Mouse (Mus musculus): ENCODE data around the gene Bcat2.

Gene Bcat2

DNA sequence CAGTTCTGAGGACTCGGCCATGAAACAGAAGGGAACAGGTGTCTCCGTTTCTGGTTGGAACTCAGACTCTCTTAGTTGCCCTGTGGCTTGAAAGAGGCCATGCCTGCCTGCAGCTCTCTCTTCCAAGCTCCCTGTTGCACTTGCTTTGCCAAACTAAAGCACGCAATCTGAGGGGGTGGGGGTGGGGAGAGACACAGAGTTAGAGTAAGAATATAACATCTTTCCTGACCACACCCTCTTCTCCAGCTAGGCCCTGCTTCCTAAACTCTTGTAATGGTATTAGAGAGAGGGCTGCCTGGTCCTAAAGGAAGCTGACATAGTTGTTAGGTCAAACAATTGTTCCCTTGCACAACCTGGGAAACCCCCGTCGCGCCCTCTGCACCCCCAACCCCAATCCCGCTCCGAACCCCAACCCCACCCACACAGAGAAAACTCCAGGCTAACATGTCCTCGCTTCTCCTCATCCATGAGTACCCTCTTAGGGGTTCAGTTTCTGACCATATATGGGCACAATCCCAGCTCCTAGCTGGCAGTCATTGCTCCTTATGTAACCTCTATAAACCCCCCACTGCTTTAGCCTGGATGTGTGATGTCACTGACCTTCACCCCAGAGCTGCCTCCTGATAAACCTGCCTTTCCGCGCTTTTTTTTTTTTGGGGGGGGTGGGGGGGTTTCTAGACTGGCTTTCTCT is 19.0 kb upstream of the Bcat2 start:
- no peak for DNase-seq (ENCODE audit: low read depth, low spot score)

DNA sequence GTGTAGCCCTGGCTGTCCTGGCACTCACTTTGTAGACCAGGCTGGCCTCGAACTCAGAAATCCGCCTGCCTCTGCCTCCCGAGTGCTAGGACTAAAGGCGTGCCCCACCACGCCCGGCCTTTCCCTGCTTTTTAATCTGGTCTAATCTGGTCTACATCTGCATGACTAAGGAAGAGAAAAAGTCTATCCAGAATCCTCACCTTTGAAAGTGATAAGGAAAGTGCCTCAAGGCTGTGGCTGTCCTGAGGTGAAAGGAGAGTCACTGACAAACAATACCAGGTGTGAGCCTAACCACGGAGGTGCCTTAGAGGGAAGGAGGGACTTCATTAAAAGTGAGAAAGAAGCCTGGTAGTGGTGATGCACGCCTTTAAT is 18.5 kb upstream of the Bcat2 start:
- DNase-seq (ENCODE audit: low read depth, low spot score), result no peak

DNA sequence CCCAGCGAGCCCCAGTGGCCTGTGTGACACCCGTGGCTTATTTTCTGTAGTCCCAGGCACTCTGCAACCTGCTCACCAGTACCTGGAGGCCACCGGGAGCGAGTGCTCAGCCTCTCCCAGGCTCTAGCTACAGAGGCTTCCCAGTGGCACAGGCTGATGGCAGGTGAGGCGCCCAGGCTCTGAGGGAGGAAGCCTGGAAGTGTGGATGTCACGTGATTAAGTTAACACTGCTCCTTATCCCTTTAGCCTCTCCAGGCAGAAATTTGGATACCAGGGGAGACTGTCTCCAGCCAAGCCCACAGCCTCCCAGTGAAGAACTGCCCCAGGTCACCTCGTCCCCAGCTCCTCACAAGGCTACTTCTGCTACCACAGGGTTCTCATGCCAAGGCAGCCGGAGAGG is 16.4 kb upstream of the Bcat2 start:
- DNase-seq (ENCODE audit: low read depth, low spot score), result no peak

DNA sequence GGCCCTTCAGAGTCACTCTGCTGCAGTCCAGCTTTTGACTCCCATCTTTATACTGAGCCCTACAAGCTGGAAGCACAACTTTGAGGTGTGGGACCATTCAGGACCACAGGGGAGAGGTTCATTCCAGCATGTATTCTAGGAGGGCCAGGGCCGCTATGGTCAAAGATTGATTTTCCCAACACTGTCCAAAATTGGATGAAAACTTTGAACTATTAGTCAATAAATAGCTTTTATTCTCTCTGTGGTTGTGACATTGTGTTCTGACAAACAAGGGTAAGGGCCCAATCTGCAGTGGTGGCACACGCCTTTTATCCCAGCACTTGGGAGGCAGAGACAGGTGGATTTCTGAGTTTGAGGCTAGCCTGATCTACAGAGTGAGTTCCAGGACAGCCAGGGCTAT is 16.0 kb upstream of the Bcat2 start:
- no peak for DNase-seq (ENCODE audit: low read depth, low spot score)

DNA sequence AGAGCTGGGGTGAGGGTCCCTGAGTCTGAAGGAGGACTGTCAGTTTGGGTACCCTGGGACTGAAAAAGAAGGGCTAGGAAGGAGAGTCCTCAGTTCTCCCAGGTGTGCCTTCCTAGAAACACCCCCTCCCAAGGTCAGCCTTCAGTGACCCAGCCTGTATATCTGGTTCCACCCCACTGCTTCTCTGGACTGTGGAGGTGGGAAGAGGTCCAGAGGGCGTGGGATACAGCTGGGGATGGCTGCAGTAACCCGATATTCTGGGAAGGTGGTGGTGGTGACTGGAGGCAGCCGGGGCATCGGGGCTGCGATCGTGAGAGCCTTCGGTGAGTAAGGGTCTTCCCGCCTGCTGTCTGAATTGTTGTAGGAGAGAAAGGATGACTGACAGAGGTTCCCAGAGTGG is 15.2 kb upstream of the Bcat2 start, which contains the start of gene Hsd17b14:
Hsd17b14 (plus strand) TSS at position 150 of the 400 bp plus-strand sequence.
- no peak for DNase-seq (ENCODE audit: low read depth, low spot score)

DNA sequence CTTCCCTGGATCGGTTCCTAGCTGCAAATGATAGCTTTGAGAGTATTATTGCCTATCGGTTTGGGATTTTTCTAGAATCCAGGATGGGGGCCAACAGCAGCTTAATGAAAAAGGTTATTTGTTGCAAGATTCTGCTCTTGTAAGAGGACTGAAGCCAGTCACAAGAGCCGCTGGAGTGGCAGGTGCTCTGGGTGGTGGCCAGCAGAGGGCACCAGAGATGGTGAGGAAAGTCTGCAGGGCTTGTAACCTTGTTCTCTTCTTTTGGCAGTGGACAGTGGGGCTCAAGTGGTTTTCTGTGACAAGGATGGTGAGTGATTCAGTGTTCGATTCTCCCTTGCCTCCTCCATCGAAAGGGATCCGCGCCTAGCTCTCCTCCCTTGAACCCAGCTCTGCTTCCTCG is 14.2 kb upstream of the Bcat2 start:
- no peak for DNase-seq (ENCODE audit: low read depth, low spot score)

DNA sequence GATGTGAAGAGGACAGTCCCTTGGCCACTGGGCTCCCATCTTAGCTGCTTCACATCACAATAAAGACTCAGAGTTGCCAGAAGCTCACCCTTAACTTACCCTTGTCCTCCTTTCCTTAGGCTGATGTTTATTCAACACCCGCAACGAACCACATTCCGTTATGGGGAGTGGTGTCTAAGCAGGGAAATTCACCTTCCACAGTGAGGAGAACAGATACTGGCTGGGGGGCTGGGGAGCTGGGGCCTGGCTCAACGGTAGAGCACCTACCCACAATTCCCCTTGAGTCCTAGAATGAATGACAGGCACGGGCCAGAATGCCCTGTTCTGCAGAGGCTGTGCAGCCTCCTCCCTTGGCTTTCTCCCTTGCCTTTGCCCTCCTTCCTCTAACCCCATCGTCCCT is 11.0 kb upstream of the Bcat2 start:
- DNase-seq (ENCODE audit: low read depth, low spot score), result no peak

DNA sequence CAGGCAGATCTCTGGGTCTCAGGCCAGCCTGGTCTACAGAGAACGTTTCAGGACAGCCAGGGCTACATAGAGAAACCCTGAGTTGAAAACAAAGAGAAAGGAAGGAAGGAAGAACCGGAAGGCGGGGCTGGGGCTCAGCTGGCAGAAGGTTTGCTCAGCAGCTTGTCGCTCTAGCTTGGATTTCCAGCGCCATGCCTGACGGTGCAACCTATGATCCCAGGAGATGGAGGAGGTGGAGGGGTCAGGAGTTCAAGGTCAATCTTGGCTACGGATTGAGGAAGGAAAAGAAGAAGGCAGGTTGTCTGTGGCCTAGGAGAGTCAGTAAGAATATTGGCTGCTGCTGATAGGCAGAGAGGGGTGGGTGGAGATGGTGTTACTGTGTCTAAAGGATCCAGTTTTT is 9.7 kb upstream of the Bcat2 start:
- DNase-seq (ENCODE audit: low read depth, low spot score), result no peak

DNA sequence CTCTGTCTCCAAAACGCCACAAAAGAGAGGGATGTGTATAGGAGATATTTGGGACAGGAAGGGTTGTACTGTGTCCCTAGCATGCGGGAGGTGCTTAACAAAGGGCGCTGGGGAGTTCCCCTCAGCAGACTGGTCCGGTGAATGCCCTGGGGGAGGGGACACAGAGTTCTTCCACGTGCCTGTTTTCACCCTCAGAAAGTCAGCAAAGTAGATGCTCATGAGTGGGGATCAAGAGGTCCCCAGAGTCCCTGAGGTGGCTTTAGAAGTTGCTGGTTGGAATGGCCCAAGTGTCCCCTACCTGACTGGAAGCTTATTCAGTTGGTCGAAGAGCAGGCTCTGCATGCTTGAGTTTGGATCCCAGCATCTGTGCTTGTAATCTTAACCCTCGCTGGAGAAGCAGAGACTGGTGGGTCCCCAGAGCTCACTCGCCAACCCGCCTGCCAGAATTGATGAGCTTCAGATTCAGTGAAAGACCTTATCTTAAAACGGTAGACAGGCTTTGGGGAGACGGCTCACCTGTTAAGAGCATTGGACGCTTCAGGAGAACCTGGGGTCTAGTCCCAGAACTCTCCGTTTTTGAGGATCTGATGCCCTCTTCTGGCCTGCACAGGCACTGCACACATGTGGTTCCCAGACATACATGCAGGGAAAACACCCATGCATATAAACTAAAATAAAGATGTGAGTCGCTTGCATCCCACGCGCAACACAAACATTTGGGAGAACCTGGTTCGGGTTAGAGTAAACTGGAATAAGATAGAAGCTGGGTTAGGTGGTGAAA is 8.9 kb upstream of the Bcat2 start:
- DNase-seq (ENCODE audit: low read depth, low spot score), result no peak

DNA sequence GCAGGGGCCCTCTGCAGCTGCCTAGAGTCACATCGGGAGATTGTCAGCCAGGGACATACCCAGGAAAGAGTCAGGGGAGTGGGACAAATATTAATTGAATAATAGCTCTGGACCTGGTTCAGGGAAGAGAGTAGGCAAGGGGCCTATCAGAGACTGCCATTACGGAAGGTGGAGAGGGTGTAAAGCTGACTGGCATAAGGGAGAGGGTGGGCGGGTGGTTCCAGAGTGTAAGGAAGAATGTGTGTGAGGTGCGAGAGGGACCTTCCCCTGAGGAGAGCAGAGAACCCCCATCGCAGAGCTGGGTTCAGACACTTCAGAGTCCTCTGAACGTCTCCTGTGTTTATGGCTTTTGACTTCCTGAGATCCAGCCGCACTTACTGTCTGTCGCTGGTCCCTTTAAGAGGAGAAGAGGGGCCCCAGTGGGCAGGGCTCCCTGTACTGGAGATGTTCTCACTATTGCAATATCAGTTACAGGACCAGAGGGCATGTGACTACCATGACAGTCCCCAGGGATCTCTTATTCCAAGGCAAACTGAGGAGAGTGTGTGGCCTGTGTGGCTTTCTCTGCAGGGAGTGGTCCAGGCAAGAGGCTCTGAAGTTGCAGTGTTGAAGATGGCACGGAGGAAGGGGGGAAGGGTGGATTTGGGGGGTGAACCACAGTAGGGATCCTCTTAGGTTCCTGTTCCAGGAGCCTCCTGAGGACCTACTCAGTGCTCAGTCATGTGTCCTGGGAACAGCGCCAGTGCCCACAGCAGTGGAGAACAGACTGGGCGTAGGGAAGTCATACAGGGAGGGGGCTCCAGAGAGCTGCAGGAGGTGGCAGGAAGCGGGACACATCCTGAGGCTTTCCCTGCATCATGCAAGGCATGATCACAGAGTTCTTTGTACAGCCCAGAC is 8.1 kb upstream of the Bcat2 start:
- DNase-seq (ENCODE audit: low read depth, low spot score), result no peak

DNA sequence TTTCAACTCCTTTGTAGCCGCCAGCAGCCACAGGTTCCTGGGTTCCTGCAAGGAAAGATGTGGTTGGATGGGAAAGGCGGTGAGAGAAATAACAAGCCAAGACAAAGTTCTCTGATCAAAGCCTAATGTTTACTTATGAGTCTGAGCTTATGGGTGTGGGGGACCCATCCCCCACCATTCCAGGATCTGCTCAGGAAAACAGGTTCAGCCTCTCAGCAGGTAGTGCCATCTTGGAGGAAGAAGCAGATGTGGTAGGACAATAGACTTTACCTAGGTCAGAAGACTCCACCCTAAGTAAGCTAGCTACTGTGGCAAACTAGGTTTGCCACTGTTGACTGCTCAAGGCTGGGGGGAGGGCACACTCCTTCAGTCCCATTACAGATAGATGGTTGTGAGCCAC is 5.1 kb upstream of the Bcat2 start:
- DNase-seq (ENCODE audit: low read depth, low spot score), result no peak

DNA sequence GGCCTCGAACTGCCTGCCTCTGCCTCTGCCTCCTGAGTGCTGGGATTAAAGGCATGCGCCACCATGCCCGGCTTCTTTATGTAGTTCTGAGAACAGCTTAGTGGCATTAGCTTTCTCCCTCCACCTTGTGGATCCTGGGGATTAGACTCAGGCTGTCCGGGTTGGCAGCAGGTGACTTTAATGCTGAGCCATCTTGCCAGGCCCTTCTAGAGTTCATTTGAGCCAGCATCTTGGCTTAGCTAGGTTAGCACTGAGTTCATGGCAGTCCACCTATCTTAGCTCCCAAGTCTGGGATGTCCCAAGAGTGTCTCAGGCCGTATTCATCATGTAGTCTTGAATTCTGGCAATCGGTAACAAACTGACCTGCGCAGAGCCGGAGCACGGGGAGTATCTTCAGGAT is 4.5 kb upstream of the Bcat2 start:
- no peak for DNase-seq (ENCODE audit: low read depth, low spot score)

DNA sequence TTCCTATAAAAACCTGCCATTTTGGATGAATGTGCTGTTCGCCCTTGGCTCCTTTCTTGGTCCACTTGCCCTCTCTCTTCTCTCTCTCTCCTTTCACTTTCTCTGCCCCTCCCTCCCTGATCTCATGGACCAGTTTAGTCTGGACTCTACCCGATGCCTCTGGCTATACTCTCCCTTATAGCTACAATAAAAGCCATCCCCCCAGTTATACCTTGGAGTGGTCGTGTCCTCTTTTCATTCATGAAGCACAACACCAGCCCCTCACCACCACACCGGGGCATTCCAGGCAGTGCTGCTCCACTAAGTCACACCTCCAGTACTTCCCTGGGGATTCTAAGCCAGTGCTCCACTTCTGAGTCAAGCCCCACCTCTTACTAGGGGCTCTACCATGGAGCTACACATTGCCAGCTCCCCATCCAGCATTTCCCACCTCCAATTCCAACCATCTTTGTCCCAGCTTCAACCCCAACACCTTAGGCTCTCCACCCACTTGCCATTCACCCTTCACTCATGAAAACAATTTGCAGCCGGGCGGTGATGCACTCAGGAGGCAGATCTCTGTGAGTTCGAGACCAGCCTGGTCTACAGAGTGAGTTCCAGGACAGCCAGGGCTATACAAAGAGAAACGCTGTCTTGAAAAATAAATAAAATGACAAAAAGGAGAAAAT is 2.7 kb upstream of the Bcat2 start:
- DNase-seq (ENCODE audit: low read depth, low spot score), result no peak

DNA sequence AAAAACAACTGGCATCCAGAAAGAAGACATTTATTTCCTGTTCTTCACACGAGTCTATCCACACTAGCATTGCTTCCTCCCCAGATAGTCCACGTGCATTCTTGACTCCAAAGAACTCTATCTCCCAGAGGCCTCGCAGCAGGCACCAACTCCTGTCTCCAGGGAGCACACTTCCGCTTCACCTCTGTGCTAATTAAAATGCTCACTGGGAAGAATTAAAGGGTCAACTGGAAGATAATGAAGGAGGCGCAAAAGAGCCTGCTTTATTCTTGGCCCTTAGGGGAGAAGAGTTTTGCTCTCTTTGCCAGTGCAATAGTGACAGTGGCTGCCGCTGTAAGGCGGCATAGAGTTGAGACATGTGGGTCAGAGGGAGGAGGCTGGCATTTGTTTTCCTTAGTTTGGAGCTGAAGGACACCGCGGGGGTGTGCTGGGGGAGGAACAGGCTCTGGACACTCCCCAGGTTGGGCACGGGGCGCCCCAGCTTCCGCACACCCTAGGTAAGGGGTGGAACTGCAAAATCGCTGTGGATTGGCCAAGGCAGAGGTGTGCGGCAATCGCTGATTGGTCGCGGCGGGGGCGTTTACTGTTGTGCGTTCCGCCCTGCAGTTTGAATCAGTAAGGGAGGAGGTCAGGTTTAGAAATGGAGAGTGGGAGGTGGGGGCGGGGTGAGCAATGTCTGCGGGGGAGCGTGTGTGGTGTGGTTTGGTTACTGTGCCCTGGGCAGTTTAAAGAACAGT is 2.0 kb upstream of the Bcat2 start:
- DNase-seq (ENCODE audit: low read depth, low spot score), result peak; percentile 69

DNA sequence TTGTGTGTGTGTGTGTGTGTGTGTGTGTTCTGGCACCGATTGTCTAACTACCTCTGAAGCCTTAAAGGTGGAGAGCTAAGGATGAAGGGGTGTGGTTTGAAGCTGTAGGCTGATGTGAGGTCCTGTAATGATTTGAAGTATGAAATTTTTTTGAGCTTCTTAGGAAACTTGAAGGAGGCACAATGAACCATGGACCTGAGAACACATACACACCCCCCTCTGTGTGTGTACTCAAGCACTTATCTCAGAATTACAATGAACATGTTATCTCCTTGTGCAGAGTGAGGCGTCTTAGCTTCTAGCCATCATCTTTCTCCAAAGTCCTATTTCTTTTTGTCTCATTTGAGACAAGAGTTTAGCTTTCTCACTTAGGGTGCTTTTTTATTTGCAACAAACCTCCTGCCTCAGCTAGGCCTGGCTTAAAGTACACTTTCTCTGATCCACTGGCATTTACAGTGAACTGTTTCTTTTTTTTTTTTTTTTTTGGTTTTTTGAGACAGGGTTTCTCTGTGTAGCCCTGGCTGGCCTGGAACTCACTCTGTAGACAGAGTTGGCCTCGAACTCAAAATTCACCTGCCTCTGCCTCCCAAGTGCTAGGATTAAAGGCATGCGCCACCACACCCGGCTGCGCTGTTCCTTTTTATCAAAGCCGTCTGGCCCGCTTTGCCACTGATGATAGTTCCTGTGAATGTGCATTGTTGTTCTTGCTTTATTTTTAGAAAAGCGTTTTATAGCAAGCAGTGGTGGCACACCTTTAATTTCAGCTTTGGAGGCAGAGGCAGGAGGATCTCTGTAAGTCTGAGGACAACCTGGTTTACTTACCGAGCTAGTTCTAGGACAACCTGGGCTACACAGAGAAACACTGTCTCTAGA is 1.1 kb upstream of the Bcat2 start:
- DNase-seq (ENCODE audit: low read depth, low spot score), result no peak

DNA sequence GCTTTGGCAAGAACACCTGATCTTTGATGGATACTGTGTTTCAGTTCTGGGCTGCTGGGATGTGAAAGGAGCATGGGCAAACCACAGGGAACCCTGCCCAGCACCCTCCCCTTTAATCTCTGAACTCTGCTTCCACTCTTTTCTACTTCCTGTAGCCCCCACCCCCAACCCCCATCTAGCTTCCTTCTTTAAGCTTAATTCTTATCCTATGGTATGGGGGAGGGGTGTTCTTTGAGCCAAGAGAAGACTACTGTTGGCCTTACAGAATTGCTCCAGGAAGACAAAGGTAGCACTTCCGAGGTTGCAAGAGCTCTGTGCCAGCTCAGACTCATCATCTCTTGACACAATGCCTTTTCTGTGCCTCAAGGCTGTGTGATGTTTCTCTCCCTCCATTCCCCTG is 2.0 kb downstream of the Bcat2 start:
- DNase-seq (ENCODE audit: low read depth, low spot score), result no peak

DNA sequence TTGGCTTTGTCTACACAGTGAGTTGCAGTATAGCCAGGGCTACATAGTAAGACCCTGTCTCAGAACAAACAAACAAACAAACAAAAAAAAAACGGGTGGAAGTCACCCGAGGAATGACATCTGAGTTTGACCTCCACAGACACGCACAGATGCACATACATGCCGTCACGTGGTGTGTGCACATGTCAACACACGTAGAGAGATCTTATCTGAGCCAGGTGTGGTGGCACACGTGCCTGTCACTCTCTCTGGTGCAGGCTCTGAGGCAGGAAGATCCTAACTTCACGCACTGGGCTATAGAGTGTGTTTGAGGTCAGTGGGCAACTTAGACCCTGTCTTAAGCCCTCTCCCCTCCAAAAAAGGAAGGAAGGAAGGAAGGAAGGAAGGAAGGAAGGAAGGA is 4.0 kb downstream of the Bcat2 start:
- DNase-seq (ENCODE audit: low read depth, low spot score), result no peak

DNA sequence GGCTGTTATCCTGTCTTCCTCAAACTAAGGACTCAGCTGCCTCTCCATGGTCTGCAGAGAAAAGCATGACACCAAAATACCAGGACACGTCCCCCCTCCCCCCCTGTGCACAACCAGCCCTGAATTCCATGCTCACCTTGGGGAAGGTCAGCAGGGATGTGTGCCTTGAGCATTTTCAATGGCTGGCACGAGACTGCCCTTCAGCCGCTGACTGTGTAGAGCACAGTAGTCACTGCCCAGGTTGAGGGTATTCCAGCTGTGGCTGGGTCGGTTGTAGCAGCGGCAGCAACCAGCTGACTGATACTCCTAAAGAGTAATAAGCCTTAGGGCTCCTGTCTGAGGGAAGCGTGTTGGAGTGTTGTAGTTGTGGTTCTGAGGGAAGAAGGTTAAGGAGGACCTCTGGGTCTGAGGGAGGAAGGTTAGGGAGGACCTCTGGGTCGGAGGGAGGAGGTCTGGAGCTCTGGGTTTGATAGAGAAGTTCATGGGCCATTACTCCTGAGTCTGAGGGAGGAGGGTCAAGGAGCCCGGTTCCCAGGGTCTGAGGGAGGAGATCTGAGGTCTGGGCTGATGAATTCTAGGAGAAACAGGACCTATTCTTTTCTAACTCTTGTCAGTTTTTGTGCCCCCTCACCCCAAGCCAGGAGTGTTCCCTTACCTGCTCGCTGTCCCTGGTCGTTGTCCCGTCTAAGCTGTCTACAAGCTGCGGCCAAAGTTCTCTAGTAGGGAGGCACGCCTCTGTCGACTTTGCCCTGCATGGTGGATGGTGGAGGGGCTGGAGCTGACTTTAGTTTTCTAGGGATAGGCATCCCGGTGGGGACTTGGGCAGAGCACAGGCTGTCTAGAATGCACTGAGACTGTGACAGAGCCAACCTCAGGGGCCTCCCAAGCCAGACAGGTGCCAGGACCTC is 4.8 kb downstream of the Bcat2 start:
- no peak for DNase-seq (ENCODE audit: low read depth, low spot score)

DNA sequence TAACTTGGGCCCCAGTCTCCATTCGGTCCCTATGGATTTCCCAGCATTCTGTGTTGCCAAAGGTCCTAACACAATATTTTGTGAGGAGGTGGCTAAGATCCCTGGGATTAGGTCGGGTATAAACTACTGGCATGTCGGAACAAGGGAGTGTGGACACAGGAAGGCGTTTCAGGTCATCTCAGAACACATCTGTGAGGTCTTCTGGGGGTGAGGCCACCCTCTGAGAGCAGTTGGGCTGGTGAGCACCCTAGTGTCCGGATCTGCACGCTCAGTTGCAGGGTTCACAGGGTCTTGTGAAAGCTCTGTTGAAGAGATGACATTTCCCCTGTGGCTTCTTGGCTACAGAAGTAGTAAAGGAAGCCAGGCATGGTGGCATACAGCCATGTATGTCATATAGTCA is 16.0 kb downstream of the Bcat2 start:
- DNase-seq (ENCODE audit: low read depth, low spot score), result no peak
